Mouse (Mus musculus): ENCODE results near the gene Vmn2r85. TPM values are rescaled to one million over a fixed set of nuclear protein-coding genes. Genes with fewer than 3 reads are reported as not detected.
"Not testable (repeated sequence)": the region's sequence is repeated elsewhere in the genome, so short reads cannot be mapped to it uniquely, and the experiment has no call there.

Vmn2r85 gene
- not detected for total RNA-seq (2022)

GRCm38 (mm10) chr10:130429603-130430002, at the start of gene Vmn2r85:
Vmn2r85 (minus strand) TSS chr10:130429703.
- not testable (repeated sequence) for DNase-seq

GRCm38 (mm10) chr10:130470311-130470760, 40.8 kb upstream of the Vmn2r85 start:
- peak; percentile 1 for DNase-seq

GRCm38 (mm10) chr10:130455950-130456349, 26.4 kb upstream of the Vmn2r85 start, which contains the start of gene Vmn2r86:
Vmn2r86 (minus strand) TSS chr10:130456050.
- DNase-seq: not testable (repeated sequence)

- DNase-seq: no peak
Observed at GRCm38 (mm10) chr10:130444776-130445175, 15.3 kb upstream of the Vmn2r85 start.

- peak; percentile 15 for DNase-seq
Observed at GRCm38 (mm10) chr10:130434185-130434898, 4.8 kb upstream of the Vmn2r85 start.

- not testable (repeated sequence) for DNase-seq
Observed at GRCm38 (mm10) chr10:130422368-130422767, 7.1 kb downstream of the Vmn2r85 start.

GRCm38 (mm10) chr10:130420401-130420800, 9.1 kb downstream of the Vmn2r85 start:
- DNase-seq: no peak

GRCm38 (mm10) chr10:130419954-130420353, 9.5 kb downstream of the Vmn2r85 start:
- not testable (repeated sequence) for DNase-seq

- not testable (repeated sequence) for DNase-seq
Observed at GRCm38 (mm10) chr10:130416352-130416751, 13.2 kb downstream of the Vmn2r85 start.

- DNase-seq: not testable (repeated sequence)
Observed at GRCm38 (mm10) chr10:130412167-130412698, 17.3 kb downstream of the Vmn2r85 start.

GRCm38 (mm10) chr10:130394232-130394631, 35.3 kb downstream of the Vmn2r85 start, which contains the start of gene Vmn2r84:
Vmn2r84 (minus strand) TSS chr10:130394332.
- DNase-seq: no peak

GRCm38 (mm10) chr10:130375145-130375544, 54.4 kb downstream of the Vmn2r85 start:
- DNase-seq: no peak

- no peak for DNase-seq
Observed at GRCm38 (mm10) chr10:130372491-130373173, 56.9 kb downstream of the Vmn2r85 start.

GRCm38 (mm10) chr10:130371644-130372043, 57.9 kb downstream of the Vmn2r85 start:
- DNase-seq: no peak

- DNase-seq: no peak
Observed at GRCm38 (mm10) chr10:130370005-130370682, 59.4 kb downstream of the Vmn2r85 start.

- no peak for DNase-seq
Observed at GRCm38 (mm10) chr10:130368384-130368783, 61.1 kb downstream of the Vmn2r85 start.

- no peak for DNase-seq
Observed at GRCm38 (mm10) chr10:130364766-130365165, 64.7 kb downstream of the Vmn2r85 start.

Other genes with a start within 250 kb of the Vmn2r85 start
- not detected for gene Olfr826, start 245.5 kb downstream of the Vmn2r85 start, total RNA-seq (2022)
- gene Olfr827, start 215.3 kb downstream of the Vmn2r85 start, total RNA-seq (2022): not detected
- gene Neurod4, start 149.5 kb downstream of the Vmn2r85 start, total RNA-seq (2022): 1 to 10 TPM in 3 of 4 experiments, under 1 TPM in 1; 0.45 to 2.2 (median 1.4) TPM
- gene Tespa1, start 106.8 kb downstream of the Vmn2r85 start, total RNA-seq (2022): under 1 TPM in 3 of 4 experiments, not detected in 1; 0.46 to 0.91 (median 0.80) TPM
- gene Vmn2r84, start 35.4 kb downstream of the Vmn2r85 start, total RNA-seq (2022): not detected
- under 1 TPM in 1 of 4 experiments, not detected in 3; 0.03 TPM for gene Vmn2r86, start 26.3 kb upstream of the Vmn2r85 start, total RNA-seq (2022)
- not detected for gene Vmn2r87, start 67.7 kb upstream of the Vmn2r85 start, total RNA-seq (2022)

Data from adrenal gland, adult 8-10 months (tissue).